Mouse (Mus musculus): ENCODE results near the gene Dclk2.

DNA sequence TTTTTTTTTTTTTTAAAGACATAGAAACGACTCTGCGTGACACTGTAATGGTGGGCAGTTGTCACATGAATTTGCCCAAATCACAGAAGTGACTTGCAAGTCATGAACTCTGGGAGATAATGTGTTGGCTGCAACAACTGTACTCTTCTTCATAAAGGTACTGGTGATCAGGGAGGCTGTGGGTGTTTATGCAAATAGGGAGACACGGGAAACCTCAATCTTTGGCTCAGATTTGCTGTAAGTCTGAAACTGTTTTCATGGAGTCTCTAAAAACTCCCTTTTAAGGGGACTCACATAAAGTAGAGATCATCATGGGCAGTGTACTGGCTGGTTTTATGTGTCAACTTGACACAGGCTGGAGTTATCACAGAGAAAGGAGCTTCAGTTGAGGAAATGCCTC, 93.1 kb downstream of the Dclk2 start:
- TF ChIP-seq EP300 (IDR thresholded peaks at IDR 0.05; ENCODE audit: insufficient read depth, low read depth, low read length) (no peak), POLR2A (IDR thresholded peaks at IDR 0.05; ENCODE audit: insufficient read depth, low read length) (no peak), CTCF (IDR thresholded peaks at IDR 0.05; ENCODE audit: low read depth, low read length) (no peak)
